Mouse (Mus musculus) lung, embryonic 15.5 days (tissue): ENCODE results near the gene Dot1l. TPM values are rescaled to one million over a fixed set of nuclear protein-coding genes. Genes with fewer than 3 reads are reported as not detected.
A peak's percentile ranks its signal among the peaks of the same experiment; 100 is the strongest.

Experiments used
- ATAC-seq: fragments of 200-750 bp; cut with Nextera tagmentation; 2 replicates; pipeline ENCODE4 v1.8.0; 2017; ENCODE audit warnings: moderate number of reproducible peaks, borderline replicate concordance; ENCODE audit not compliant: low FRiP score, low TSS enrichment; ENCODE audit errors: extremely low read depth
- H3K27ac ChIP-seq: fragments of 300-500 bp; sonication (generic); 2 replicates; pipeline ENCODE4 v1.5.1; 2015; ENCODE audit warnings: moderate library complexity, mild to moderate bottlenecking, inconsistent platforms
- H3K27me3 ChIP-seq: fragments of 300-500 bp; sonication (generic); 2 replicates; pipeline ENCODE4 v1.6.1; 2015; ENCODE audit warnings: inconsistent platforms
- H3K36me3 ChIP-seq: fragments of 300-500 bp; sonication (generic); 2 replicates; pipeline ENCODE4 v1.6.1; 2015; ENCODE audit warnings: inconsistent platforms
- H3K4me1 ChIP-seq: fragments of 300-500 bp; sonication (generic); 2 replicates; pipeline ENCODE4 v1.6.1; 2015; ENCODE audit warnings: inconsistent platforms
- H3K4me2 ChIP-seq: fragments of 300-500 bp; sonication (generic); 2 replicates; pipeline ENCODE4 v1.6.1; 2015; ENCODE audit warnings: inconsistent platforms, mild to moderate bottlenecking, moderate library complexity
- H3K4me3 ChIP-seq: fragments of 300-500 bp; sonication (generic); 2 replicates; pipeline ENCODE4 v1.5.1; 2015; ENCODE audit warnings: mild to moderate bottlenecking, inconsistent platforms
- H3K9ac ChIP-seq: fragments of 300-500 bp; sonication (generic); 2 replicates; pipeline ENCODE4 v1.6.1; 2015; ENCODE audit warnings: inconsistent platforms
- H3K9me3 ChIP-seq: fragments of 300-500 bp; sonication (generic); 2 replicates; pipeline ENCODE4 v1.6.1; 2016; ENCODE audit warnings: inconsistent platforms
- WGBS: fragments of 180-500 bp; shearing (Covaris S2); methylation state at CpG from one replicate; pipeline ENCODE4 v1.1.7; 2015; 5-methylcytosine and 5-hydroxymethylcytosine counted together
- polyA plus RNA-seq: library from polyadenylated mRNA; unstranded; fragments of >200 nt; fragmentation: Nextera tagmentation; extraction: Ambion mirVana; gene quantifications from 2 replicates; pipeline ENCODE4 v1.2.1, GENCODE M21; 2015

Dot1l gene
- polyA plus RNA-seq, 1 experiment from 2014 or later = 18.3 TPM

- no peak for ATAC-seq
- Histone ChIP-seq H3K4me3 (no peak overlapping the region), H3K4me2 (no peak overlapping the region), H3K27me3 (no peaks in the 10 kb centered on the region), H3K9me3 (no peaks in the 10 kb centered on the region), H3K4me1 (peaks cover 27% of the 10 kb centered on the region), H3K36me3 (no peaks in the 10 kb centered on the region), H3K27ac (no peak overlapping the region), H3K9ac (no peak overlapping the region)
- 31% methylated on average over 5 of the region's 5 CpGs for WGBS
These were observed 10.7 kb upstream of the Dot1l start for GRCm38 (mm10) chr10:80744262-80744661.

- ATAC-seq = no peak
- Histone ChIP-seq H3K36me3 (no peaks in the 10 kb centered on the region), H3K27me3 (no peaks in the 10 kb centered on the region), H3K27ac (no peak overlapping the region), H3K9ac (no peak overlapping the region), H3K4me1 (peaks cover 25% of the 10 kb centered on the region), H3K4me3 (no peak overlapping the region), H3K4me2 (no peak overlapping the region), H3K9me3 (no peaks in the 10 kb centered on the region)
- WGBS = 8% methylated on average over 3 of the region's 3 CpGs
These were observed 7.6 kb upstream of the Dot1l start for GRCm38 (mm10) chr10:80747410-80747809.

- H3K27ac ChIP-seq = no peak overlapping the region
- H3K4me3 ChIP-seq = no peak overlapping the region
- WGBS = 3% methylated on average over 6 of the region's 6 CpGs
- ATAC-seq = no peak
- no peaks in the 10 kb centered on the region for H3K36me3 ChIP-seq
- H3K9me3 ChIP-seq = no peaks in the 10 kb centered on the region
- peaks cover 23% of the 10 kb centered on the region for H3K4me1 ChIP-seq
- no peak overlapping the region for H3K9ac ChIP-seq
- no peak overlapping the region for H3K4me2 ChIP-seq
- H3K27me3 ChIP-seq = no peaks in the 10 kb centered on the region
These were observed 6.4 kb upstream of the Dot1l start for GRCm38 (mm10) chr10:80748609-80749008.

GRCm38 (mm10) chr10:80751188-80751832, 3.7 kb upstream of the Dot1l start:
- Histone ChIP-seq H3K9me3 (no peaks in the 10 kb centered on the region), H3K4me3 (peak overlapping the region; percentile 25), H3K27me3 (no peaks in the 10 kb centered on the region), H3K4me1 (peaks cover 28% of the 10 kb centered on the region), H3K36me3 (no peaks in the 10 kb centered on the region), H3K27ac (peak overlapping the region; percentile 93), H3K4me2 (peak overlapping the region; percentile 61), H3K9ac (peak overlapping the region; percentile 32)
- peak; percentile 21; the same call in 1 of the 2 replicates for ATAC-seq
- 4% methylated on average over 16 of the region's 16 CpGs for WGBS

- ATAC-seq = peak; percentile 58
- Histone ChIP-seq H3K9ac (peak overlapping the region; percentile 19; the same call in 1 of the 2 replicates), H3K36me3 (no peaks in the 10 kb centered on the region), H3K27me3 (no peaks in the 10 kb centered on the region), H3K27ac (peak overlapping the region; percentile 93), H3K4me2 (peak overlapping the region; percentile 61), H3K4me3 (peak overlapping the region; percentile 25), H3K4me1 (peaks cover 37% of the 10 kb centered on the region), H3K9me3 (no peaks in the 10 kb centered on the region)
- 5% methylated on average over 6 of the region's 6 CpGs for WGBS
These were observed 2.9 kb upstream of the Dot1l start for GRCm38 (mm10) chr10:80752079-80752625.

GRCm38 (mm10) chr10:80755291-80756015, 447 bp downstream of the Dot1l start:
- under 1% methylated on average over 58 of the region's 75 CpGs for WGBS
- ATAC-seq = no peak
- H3K4me1 ChIP-seq = peaks cover 39% of the 10 kb centered on the region

GRCm38 (mm10) chr10:80756099-80756498, 1.1 kb downstream of the Dot1l start:
- no peak overlapping the region for H3K27ac ChIP-seq
- H3K27me3 ChIP-seq = no peaks in the 10 kb centered on the region
- H3K9me3 ChIP-seq = no peaks in the 10 kb centered on the region
- peak overlapping the region; percentile 59 for H3K4me2 ChIP-seq
- H3K4me1 ChIP-seq = peaks cover 41% of the 10 kb centered on the region
- ATAC-seq = no peak
- peak overlapping the region; percentile 96 for H3K9ac ChIP-seq
- 26% methylated on average over 3 of the region's 3 CpGs for WGBS
- H3K36me3 ChIP-seq = no peaks in the 10 kb centered on the region
- H3K4me3 ChIP-seq = peak overlapping the region; percentile 89

More at GRCm38 (mm10) chr10:80755291-80756015, 447 bp downstream of the Dot1l start:
- peak overlapping the region; percentile 85 for H3K27ac ChIP-seq
- peak overlapping the region; percentile 89 for H3K4me3 ChIP-seq
- H3K36me3 ChIP-seq = no peaks in the 10 kb centered on the region
- H3K4me2 ChIP-seq = peak overlapping the region; percentile 59
- H3K9ac ChIP-seq = peak overlapping the region; percentile 96
- no peaks in the 10 kb centered on the region for H3K9me3 ChIP-seq
- H3K27me3 ChIP-seq = no peaks in the 10 kb centered on the region

- no peak overlapping the region for H3K27ac ChIP-seq
- 55% methylated on average over 2 of the region's 2 CpGs for WGBS
- peak overlapping the region; percentile 89 for H3K4me3 ChIP-seq
- H3K4me1 ChIP-seq = peaks cover 39% of the 10 kb centered on the region
- no peak for ATAC-seq
- H3K36me3 ChIP-seq = no peaks in the 10 kb centered on the region
- no peaks in the 10 kb centered on the region for H3K9me3 ChIP-seq
- peak overlapping the region; percentile 59 for H3K4me2 ChIP-seq
- H3K27me3 ChIP-seq = no peaks in the 10 kb centered on the region
- H3K9ac ChIP-seq = peak overlapping the region; percentile 96
These were observed 1.5 kb downstream of the Dot1l start for GRCm38 (mm10) chr10:80756509-80756908.

- Histone ChIP-seq H3K27me3 (no peaks in the 10 kb centered on the region), H3K4me3 (peak overlapping the region; percentile 89; the same call in 1 of the 2 replicates), H3K4me1 (peaks cover 34% of the 10 kb centered on the region), H3K4me2 (peak overlapping the region; percentile 59), H3K9ac (peak overlapping the region; percentile 96; the same call in 1 of the 2 replicates), H3K36me3 (no peaks in the 10 kb centered on the region), H3K27ac (no peak overlapping the region), H3K9me3 (no peaks in the 10 kb centered on the region)
- 44% methylated on average over 4 of the region's 4 CpGs for WGBS
- ATAC-seq = no peak
These were observed 2.0 kb downstream of the Dot1l start for GRCm38 (mm10) chr10:80756967-80757366.

- 31% methylated on average over 5 of the region's 5 CpGs for WGBS
- H3K9me3 ChIP-seq = no peaks in the 10 kb centered on the region
- peaks cover 27% of the 10 kb centered on the region for H3K4me1 ChIP-seq
- H3K36me3 ChIP-seq = no peaks in the 10 kb centered on the region
- ATAC-seq = no peak; the same call in 1 of the 2 replicates
- peak overlapping the region; percentile 59; the same call in 1 of the 2 replicates for H3K4me2 ChIP-seq
- no peak overlapping the region for H3K9ac ChIP-seq
- H3K27ac ChIP-seq = no peak overlapping the region
- no peak overlapping the region for H3K4me3 ChIP-seq
- no peaks in the 10 kb centered on the region for H3K27me3 ChIP-seq
These were observed 2.7 kb downstream of the Dot1l start for GRCm38 (mm10) chr10:80757717-80758116.

GRCm38 (mm10) chr10:80758651-80759050, 3.6 kb downstream of the Dot1l start:
- ATAC-seq = no peak
- Histone ChIP-seq H3K4me2 (no peak overlapping the region), H3K36me3 (no peaks in the 10 kb centered on the region), H3K4me1 (peaks cover 27% of the 10 kb centered on the region), H3K9me3 (no peaks in the 10 kb centered on the region), H3K27me3 (no peaks in the 10 kb centered on the region), H3K9ac (no peak overlapping the region), H3K4me3 (no peak overlapping the region), H3K27ac (no peak overlapping the region)
- 73% methylated on average over 7 of the region's 7 CpGs for WGBS
